In genomic region chr4:134328832-134329231, GRCm38 (mm10) we compare ENCODE assay signal across 28 mouse cellular contexts. TPM values are rescaled to one million over a fixed set of nuclear protein-coding genes. Genes with fewer than 3 reads are reported as not detected.
DNase-seq lines count a peak whose midpoint lies in the region; ATAC-seq and TF ChIP-seq lines count a peak whose summit lies in the region.
"Had no signal": no experiment of that assay in that cellular context is flagged by ENCODE, and none has a peak within 500 bp of the region (broad histone marks: within the 10 kb centered on the region; RNA-seq: fewer than 3 reads in every experiment).

No protein-coding gene starts in this region.

- no peak overlapping the region for H3K9ac ChIP-seq in lung, embryonic 14.5 days
- H3K9ac ChIP-seq in lung, embryonic 16.5 days (ENCODE audit: low read length): no peak overlapping the region
- no peak overlapping the region for H3K9ac ChIP-seq in ES-E14 (ENCODE audit: insufficient read depth, low read depth, low read length, poor library complexity, severe bottlenecking)
- H3K9ac ChIP-seq: embryonic facial prominence, embryonic 13.5 days; embryonic facial prominence, embryonic 15.5 days; forebrain, embryonic 12.5 days had no signal

- H3K4me2 ChIP-seq in lung, embryonic 14.5 days: no peak overlapping the region
- H3K4me2 ChIP-seq in lung, embryonic 16.5 days (ENCODE audit: low read depth, low read length): no peak overlapping the region
- H3K4me2 ChIP-seq: embryonic facial prominence, embryonic 13.5 days; embryonic facial prominence, embryonic 15.5 days; forebrain, embryonic 12.5 days had no signal

- TF ChIP-seq POLR2A in lung, adult 2 months (IDR thresholded peaks at IDR 0.05; ENCODE audit: borderline replicate concordance, extremely low read depth, low read depth, low read length): no peak
- no peak for TF ChIP-seq POLR2A in small intestine, adult 2 months (IDR thresholded peaks at IDR 0.05; ENCODE audit: low read depth, low read length)
- TF ChIP-seq POLR2A in cerebellum, adult 2 months (IDR thresholded peaks at IDR 0.05; ENCODE audit: borderline replicate concordance, insufficient read depth, low read length): no peak

- no peaks in the 10 kb centered on the region for H3K36me3 ChIP-seq in lung, embryonic 14.5 days (ENCODE audit: insufficient read depth)
- no peaks in the 10 kb centered on the region for H3K36me3 ChIP-seq in lung, embryonic 16.5 days (ENCODE audit: control insufficient read depth, insufficient read depth, low read length)
- H3K36me3 ChIP-seq in ES-E14 (ENCODE audit: control insufficient read depth, insufficient read depth, low read length, poor library complexity, severe bottlenecking): no peaks in the 10 kb centered on the region
- H3K36me3 ChIP-seq in small intestine, adult 2 months (ENCODE audit: control insufficient read depth, insufficient read depth, low read length): no peaks in the 10 kb centered on the region
- H3K36me3 ChIP-seq: embryonic facial prominence, embryonic 13.5 days; embryonic facial prominence, embryonic 15.5 days; forebrain, embryonic 10.5 days; forebrain, embryonic 12.5 days had no signal

- no peaks in the 10 kb centered on the region for H3K9me3 ChIP-seq in lung, embryonic 14.5 days (ENCODE audit: low read depth, low read length)
- H3K9me3 ChIP-seq in lung, embryonic 16.5 days (ENCODE audit: control insufficient read depth, low read length): no peaks in the 10 kb centered on the region
- no peaks in the 10 kb centered on the region for H3K9me3 ChIP-seq in ES-E14 (ENCODE audit: control insufficient read depth, insufficient read depth, low read depth, low read length)
- H3K9me3 ChIP-seq: embryonic facial prominence, embryonic 13.5 days; embryonic facial prominence, embryonic 15.5 days; forebrain, embryonic 10.5 days; forebrain, embryonic 12.5 days had no signal

- DNase-seq in lung, embryonic 14.5 days: peak; percentile 44
- DNase-seq in lung, postnatal 10 days: no peak
- DNase-seq in lung, adult 2 months: no peak
- DNase-seq in ES-E14 (ENCODE audit: low read depth, low spot score): no peak
- DNase-seq in cerebellum, adult 2 months: no peak
- DNase-seq in layer of hippocampus, adult 8-10 months (ENCODE audit: low spot score in 2 of 2): no peak
- DNase-seq: adrenal gland, adult 8-10 months; adrenal gland, postnatal 14 days; adrenal gland, postnatal 36 days; cerebellum, adult 11-12 months; cerebellum, adult 8-10 months; cerebellum, adult 9-11 months; cerebellum, postnatal 14 days; cerebellum, postnatal 36 days; embryo, embryonic 11 days had no signal

- ATAC-seq in lung, embryonic 14.5 days (ENCODE audit: insufficient read depth): peak; percentile 75
- peak; percentile 84 for ATAC-seq in lung, embryonic 16.5 days (ENCODE audit: low read depth)
- ATAC-seq: activated CD4-positive, CD25-positive, alpha-beta regulatory T cell, adult 4 months; forebrain, embryonic 14.5 days; forebrain, embryonic 16.5 days; Patski had no signal

- WGBS in lung, embryonic 14.5 days: 48% methylated on average over 8 of the region's 8 CpGs
- 51% methylated on average over 8 of the region's 8 CpGs for WGBS in lung, embryonic 16.5 days
- 71% methylated on average over 8 of the region's 8 CpGs for WGBS in lung, adult 2 months
- 79% methylated on average over 8 of the region's 8 CpGs for WGBS in small intestine, adult 2 months
- WGBS in cerebellum, adult 2 months: 72% methylated on average over 8 of the region's 8 CpGs

- in situ Hi-C loops in ES-E14 (cut with MboI; ENCODE audit: low sequenced_read_pairs in 2 of 2, unreplicated experiment in 2 of 2): no loop called here

- no peaks in the 10 kb centered on the region for H3K4me1 ChIP-seq in lung, embryonic 14.5 days (ENCODE audit: insufficient read depth)
- peaks cover 10% of the 10 kb centered on the region; the same call in 1 of the 2 replicates for H3K4me1 ChIP-seq in lung, embryonic 16.5 days (replicated peaks; ENCODE audit: control insufficient read depth, insufficient read depth, low read length)
- no peaks in the 10 kb centered on the region for H3K4me1 ChIP-seq in lung, adult 2 months (ENCODE audit: control insufficient read depth, insufficient read depth, low read length)
- peaks cover 7 to 24% of the 10 kb centered on the region in 2 experiments for H3K4me1 ChIP-seq in ES-E14 (ENCODE audit: control insufficient read depth in 2 of 2, insufficient read depth in 2 of 2, low read length in 2 of 2, poor library complexity in 1 of 2)
- H3K4me1 ChIP-seq in small intestine, adult 2 months (ENCODE audit: control insufficient read depth, insufficient read depth, insufficient read length, low read length): peaks cover 19% of the 10 kb centered on the region; the same call in 1 of the 2 replicates
- no peaks in the 10 kb centered on the region for H3K4me1 ChIP-seq in cerebellum, adult 2 months (ENCODE audit: control insufficient read depth, insufficient read depth, low read length)
- H3K4me1 ChIP-seq: embryonic facial prominence, embryonic 15.5 days; forebrain, embryonic 12.5 days had no signal

- TF ChIP-seq CTCF in lung, embryonic 14.5 days (IDR thresholded peaks at IDR 0.05; ENCODE audit: low read depth): no peak
- no peak for TF ChIP-seq CTCF in lung, adult 2 months (IDR thresholded peaks at IDR 0.05; ENCODE audit: insufficient read depth, low read length)
- no peak for TF ChIP-seq CTCF in small intestine, adult 2 months (IDR thresholded peaks at IDR 0.05; ENCODE audit: extremely low read depth, insufficient read length, insufficient replicate concordance, low read depth, low read length)
- TF ChIP-seq CTCF in cerebellum, adult 2 months (IDR thresholded peaks at IDR 0.05; ENCODE audit: borderline replicate concordance, insufficient read depth, low read depth, low read length): no peak

- H3K27ac ChIP-seq in lung, embryonic 14.5 days (ENCODE audit: low read depth): no peak overlapping the region
- H3K27ac ChIP-seq in lung, embryonic 16.5 days (ENCODE audit: low read length): 0 out of 2 replicates have a peak overlapping the region, but pooled peaks have one; percentile 10
- peak overlapping the region; percentile 27; the same call in 1 of the 2 replicates for H3K27ac ChIP-seq in ES-E14 (ENCODE audit: insufficient read depth, low read depth, low read length, poor library complexity, severe bottlenecking)
- H3K27ac ChIP-seq in small intestine, adult 2 months (ENCODE audit: insufficient read depth, low read depth, low read length): 0 out of 2 replicates have a peak overlapping the region, but pooled peaks have one; percentile 96
- H3K27ac ChIP-seq in cerebellum, adult 2 months (ENCODE audit: insufficient read depth, low read length): no peak overlapping the region
- H3K27ac ChIP-seq: embryonic facial prominence, embryonic 13.5 days; embryonic facial prominence, embryonic 15.5 days; forebrain, embryonic 10.5 days; forebrain, embryonic 12.5 days had no signal

- no peaks in the 10 kb centered on the region for H3K27me3 ChIP-seq in lung, embryonic 14.5 days (ENCODE audit: insufficient read depth, low read length)
- no peaks in the 10 kb centered on the region for H3K27me3 ChIP-seq in lung, embryonic 16.5 days (ENCODE audit: control insufficient read depth, insufficient read depth, low read depth, low read length)
- no peaks in the 10 kb centered on the region for H3K27me3 ChIP-seq in small intestine, adult 2 months (ENCODE audit: control insufficient read depth, insufficient read depth, low read length)
- H3K27me3 ChIP-seq in cerebellum, adult 2 months (ENCODE audit: control insufficient read depth, insufficient read depth, low read length): no peaks in the 10 kb centered on the region
- H3K27me3 ChIP-seq: embryonic facial prominence, embryonic 13.5 days; embryonic facial prominence, embryonic 15.5 days; forebrain, embryonic 12.5 days; Patski had no signal

- H3K4me3 ChIP-seq in lung, embryonic 14.5 days (ENCODE audit: low read depth, low read length): no peak overlapping the region
- H3K4me3 ChIP-seq in lung, embryonic 16.5 days (ENCODE audit: low read length): no peak overlapping the region
- H3K4me3 ChIP-seq in lung, adult 2 months (replicated peaks; ENCODE audit: extremely low read depth, low read depth, low read length): no peak overlapping the region
- H3K4me3 ChIP-seq in ES-E14 (ENCODE audit: insufficient read depth in 1 of 2, low read depth in 1 of 2, low read length in 2 of 2, poor library complexity in 1 of 2, severe bottlenecking in 1 of 2): no peak overlapping the region
- no peak overlapping the region for H3K4me3 ChIP-seq in small intestine, adult 2 months (ENCODE audit: low read depth, low read length)
- no peak overlapping the region for H3K4me3 ChIP-seq in cerebellum, adult 2 months (replicated peaks; ENCODE audit: insufficient read depth, low read depth, low read length)
- H3K4me3 ChIP-seq: embryonic facial prominence, embryonic 13.5 days; embryonic facial prominence, embryonic 15.5 days; erythroblast, embryonic 14.5 days; forebrain, embryonic 10.5 days; forebrain, embryonic 12.5 days had no signal

RNA-seq across cellular contexts. Expression of gene Trim63, which starts 13.9 kb away (rescaled TPM):
- polyA plus RNA-seq in lung, embryonic 14.5 days (2014; fragmentation: Nextera tagmentation; extraction: Ambion mirVana): 0.28 TPM in 1 of 2 replicates, not detected in the other
- polyA plus RNA-seq in lung, embryonic 16.5 days (2015; fragmentation: Nextera tagmentation; extraction: Ambion mirVana): 2.6 and 3.1 TPM in 2 replicates
- polyA plus RNA-seq in lung, adult 2 months (2012; rRNA removed): 2.0 and 4.6 TPM in 2 replicates
- 3.5 and 4.3 TPM in 2 replicates for total RNA-seq in ES-E14 (2012; rRNA removed)
- 0.46 TPM in 1 of 2 replicates, not detected in the other for polyA plus RNA-seq in small intestine, adult 2 months (2012; rRNA removed)
- 0.07 and 0.24 TPM in 2 replicates for polyA plus RNA-seq in cerebellum, adult 2 months (2012; rRNA removed)
- total RNA-seq in layer of hippocampus, adult 8-10 months (2022): not detected
- total RNA-seq: adrenal gland, adult 8-10 months; adrenal gland, postnatal 14 days; adrenal gland, postnatal 36 days; common myeloid progenitor, adult 5-6 weeks had no signal
- polyA plus RNA-seq: activated CD4-positive, CD25-positive, alpha-beta regulatory T cell, adult 4 months; erythroblast, embryonic 14.5 days; forebrain, embryonic 14.5 days had no signal

RNA-seq across cellular contexts. Expression of gene Slc30a2, which starts 14.1 kb away (rescaled TPM):
- 0.05 TPM in 1 of 2 replicates, not detected in the other for polyA plus RNA-seq in lung, embryonic 14.5 days (2014; fragmentation: Nextera tagmentation; extraction: Ambion mirVana)
- 0.29 and 0.43 TPM in 2 replicates for polyA plus RNA-seq in lung, embryonic 16.5 days (2015; fragmentation: Nextera tagmentation; extraction: Ambion mirVana)
- polyA plus RNA-seq in lung, adult 2 months (2012; rRNA removed): 0.41 and 0.51 TPM in 2 replicates
- total RNA-seq in ES-E14 (2012; rRNA removed): 23.5 and 24.3 TPM in 2 replicates
- 25.8 and 57.1 TPM in 2 replicates for polyA plus RNA-seq in small intestine, adult 2 months (2012; rRNA removed)
- polyA plus RNA-seq in cerebellum, adult 2 months (2012; rRNA removed): 0.13 and 0.20 TPM in 2 replicates
- under 1 TPM in 1 of 4 experiments, not detected in 3; 0.49 TPM for total RNA-seq in layer of hippocampus, adult 8-10 months (2022)
- total RNA-seq: common myeloid progenitor, adult 5-6 weeks had no signal
- polyA plus RNA-seq: C2C12; erythroblast, embryonic 14.5 days; forebrain, embryonic 10.5 days; forebrain, embryonic 12.5 days; Patski had no signal

RNA-seq across cellular contexts. Expression of gene Pdik1l, which starts 41.1 kb away (rescaled TPM):
- polyA plus RNA-seq in lung, embryonic 14.5 days (2014; fragmentation: Nextera tagmentation; extraction: Ambion mirVana): 21.2 and 21.4 TPM in 2 replicates
- 23.3 and 23.4 TPM in 2 replicates for polyA plus RNA-seq in lung, embryonic 16.5 days (2015; fragmentation: Nextera tagmentation; extraction: Ambion mirVana)
- 2.3 and 4.3 TPM in 2 replicates for polyA plus RNA-seq in lung, adult 2 months (2012; rRNA removed)
- 12.6 and 13.2 TPM in 2 replicates for total RNA-seq in ES-E14 (2012; rRNA removed)
- 1.4 and 1.6 TPM in 2 replicates for polyA plus RNA-seq in small intestine, adult 2 months (2012; rRNA removed)
- polyA plus RNA-seq in cerebellum, adult 2 months (2012; rRNA removed): 8.9 and 9.6 TPM in 2 replicates
- 10 to 100 TPM; 14.1 to 20.7 (median 18.6) TPM for total RNA-seq in layer of hippocampus, adult 8-10 months (2022)

RNA-seq across cellular contexts. Expression of gene Extl1, which starts 54.8 kb away (rescaled TPM):
- polyA plus RNA-seq in lung, embryonic 14.5 days (2014; fragmentation: Nextera tagmentation; extraction: Ambion mirVana): 2.9 and 3.7 TPM in 2 replicates
- polyA plus RNA-seq in lung, embryonic 16.5 days (2015; fragmentation: Nextera tagmentation; extraction: Ambion mirVana): 1.8 and 2.5 TPM in 2 replicates
- polyA plus RNA-seq in lung, adult 2 months (2012; rRNA removed): 1.9 and 3.7 TPM in 2 replicates
- 4.2 and 7.3 TPM in 2 replicates for total RNA-seq in ES-E14 (2012; rRNA removed)
- polyA plus RNA-seq in small intestine, adult 2 months (2012; rRNA removed): 1.5 and 1.7 TPM in 2 replicates
- polyA plus RNA-seq in cerebellum, adult 2 months (2012; rRNA removed): 10.3 and 13.0 TPM in 2 replicates
- 10 to 100 TPM; 36.5 to 47.8 (median 42.9) TPM for total RNA-seq in layer of hippocampus, adult 8-10 months (2022)
- total RNA-seq: common myeloid progenitor, adult 5-6 weeks had no signal
- polyA plus RNA-seq: erythroblast, embryonic 14.5 days had no signal

Comparison
In these comparisons a context has a peak if more than half of its experiments do, and no peak if none do; other contexts are left out.
1. H3K27ac ChIP-seq: peak in lung, embryonic 16.5 days (single experiment), ES-E14 (single experiment) and small intestine, adult 2 months (single experiment); none in lung, embryonic 14.5 days (single experiment) and cerebellum, adult 2 months (single experiment).
2. RNA of gene Slc30a2, which starts 14.1 kb away (polyA plus RNA-seq): 25.8 to 57.1 TPM in small intestine, adult 2 months; 0.41 to 0.51 TPM in lung, adult 2 months, 0.29 to 0.43 TPM in lung, embryonic 16.5 days, 0.13 to 0.20 TPM in cerebellum, adult 2 months and 0.05 TPM in lung, embryonic 14.5 days; every median in the first group is over 10 times any median in the second.